Mouse (Mus musculus) stomach, postnatal 0 days (tissue): Measurements from ENCODE around the gene Gfra1. TPM values are rescaled to one million over a fixed set of nuclear protein-coding genes. Genes with fewer than 3 reads are reported as not detected.

Source experiments
- ATAC-seq: fragments of 200-750 bp; cut with Nextera tagmentation; 2 replicates; pipeline ENCODE4 v1.8.0; 2017; ENCODE audit not compliant: low FRiP score, low TSS enrichment
- DNase-seq: peaks from one replicate; pipeline ENCODE4 v3.0.0-alpha.2; 2016; ENCODE audit warnings: low spot score
- H3K27ac ChIP-seq: fragments of 300-500 bp; sonication (generic); replicated peaks from 2 replicates; pipeline ENCODE4 v1.5.1; 2014; ENCODE audit warnings: mild to moderate bottlenecking, control low read depth
- H3K27me3 ChIP-seq: fragments of 300-500 bp; sonication (generic); 2 replicates; pipeline ENCODE4 v1.6.1; 2014; ENCODE audit warnings: low read length; ENCODE audit not compliant: control insufficient read depth, insufficient read depth
- H3K36me3 ChIP-seq: fragments of 300-500 bp; sonication (generic); 2 replicates; pipeline ENCODE4 v1.6.1; 2014; ENCODE audit warnings: low read length, mixed read lengths; ENCODE audit not compliant: control insufficient read depth, insufficient read depth
- H3K4me1 ChIP-seq: fragments of 300-500 bp; sonication (generic); replicated peaks from 2 replicates; pipeline ENCODE4 v1.6.1; 2014; ENCODE audit warnings: antibody characterized with exemption; ENCODE audit not compliant: control insufficient read depth, insufficient read depth
- H3K4me2 ChIP-seq: fragments of 300-500 bp; sonication (generic); replicated peaks from 2 replicates; pipeline ENCODE4 v1.6.1; 2014; ENCODE audit warnings: low read depth, mild to moderate bottlenecking, control low read depth, moderate library complexity
- H3K4me3 ChIP-seq: fragments of 300-500 bp; sonication (generic); 2 replicates; pipeline ENCODE4 v1.5.1; 2014; ENCODE audit warnings: low read depth, low read length, control low read depth
- H3K9ac ChIP-seq: fragments of 300-500 bp; sonication (generic); 2 replicates; pipeline ENCODE4 v1.6.1; 2014; ENCODE audit warnings: mild to moderate bottlenecking, low read length, control low read depth, mixed read lengths
- H3K9me3 ChIP-seq: fragments of 300-500 bp; sonication (generic); 2 replicates; pipeline ENCODE4 v1.6.1; 2016; ENCODE audit warnings: low read length; ENCODE audit not compliant: control insufficient read depth
- CTCF ChIP-seq: IDR thresholded peaks from 2 replicates; pipeline ENCODE4 v1.5.1; 2016; ENCODE audit warnings: antibody characterized with exemption, low read depth, mild to moderate bottlenecking, moderate library complexity
- EP300 ChIP-seq: optimal IDR thresholded peaks from 2 replicates; pipeline ENCODE3; 2016; ENCODE audit warnings: antibody characterized with exemption
- WGBS: fragments of 180-500 bp; shearing (Covaris S2); extraction: QIAGEN DNeasy Blood & Tissue Kit; methylation state at CpG from one replicate; pipeline ENCODE4 v1.1.7; 2014; 5-methylcytosine and 5-hydroxymethylcytosine counted together
- polyA plus RNA-seq: library from polyadenylated mRNA; unstranded; fragments of >200 nt; fragmentation: Nextera tagmentation; extraction: Ambion mirVana; gene quantifications from 2 replicates; pipeline ENCODE4 v1.2.1, GENCODE M21; 2015

The Gfra1 gene
- 7.7 and 9.1 TPM in 2 replicates for polyA plus RNA-seq

DNA sequence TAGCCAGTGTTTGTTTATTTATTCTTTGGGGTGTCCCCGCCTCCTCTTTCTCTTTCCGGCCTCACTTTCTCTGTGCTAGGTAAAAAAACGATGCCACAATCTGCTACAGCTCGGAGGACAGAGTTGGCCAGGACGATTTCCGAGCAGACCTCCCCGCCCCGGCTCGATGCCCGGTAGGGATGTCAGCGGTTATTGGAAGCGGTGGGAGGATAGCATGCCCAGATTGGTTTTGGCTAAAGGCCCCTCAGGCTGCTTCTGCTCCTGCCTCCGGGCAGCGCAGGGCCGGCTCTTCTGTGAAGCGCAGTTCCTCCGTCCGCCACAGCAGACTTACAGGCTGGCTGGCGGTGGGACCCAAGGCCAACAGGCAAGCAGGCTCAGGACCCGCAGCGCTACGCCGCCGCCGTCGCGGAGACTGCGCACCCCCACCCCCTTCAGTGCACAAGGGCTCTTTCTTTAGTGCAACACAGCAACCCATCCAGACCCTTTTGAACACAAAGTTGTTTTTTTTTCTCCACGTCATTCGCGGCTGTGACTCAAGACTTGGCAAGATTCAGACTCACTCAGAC lies at the start of gene Gfra1:
Gene Gfra1 (minus strand): TSS at position 414 of the 566 bp plus-strand sequence.
- Histone ChIP-seq H3K4me3 (peak within 1 kb of the TSS; percentile 55), H3K4me1 (peaks cover 4% of the 10 kb centered on the region), H3K27me3 (no peaks in the 10 kb centered on the region), H3K9ac (peak within 1 kb of the TSS; percentile 47), H3K9me3 (no peaks in the 10 kb centered on the region), H3K4me2 (peak within 1 kb of the TSS; percentile 94), H3K27ac (peak within 1 kb of the TSS; percentile 35; the same call in 1 of the 2 replicates), H3K36me3 (no peaks in the 10 kb centered on the region)
- TF ChIP-seq EP300 (no peak), CTCF (peak; percentile 48)
- DNase-seq (peak; percentile 65), ATAC-seq (peak; percentile 59)
- under 1% methylated on average over 31 of the region's 31 CpGs for WGBS

DNA sequence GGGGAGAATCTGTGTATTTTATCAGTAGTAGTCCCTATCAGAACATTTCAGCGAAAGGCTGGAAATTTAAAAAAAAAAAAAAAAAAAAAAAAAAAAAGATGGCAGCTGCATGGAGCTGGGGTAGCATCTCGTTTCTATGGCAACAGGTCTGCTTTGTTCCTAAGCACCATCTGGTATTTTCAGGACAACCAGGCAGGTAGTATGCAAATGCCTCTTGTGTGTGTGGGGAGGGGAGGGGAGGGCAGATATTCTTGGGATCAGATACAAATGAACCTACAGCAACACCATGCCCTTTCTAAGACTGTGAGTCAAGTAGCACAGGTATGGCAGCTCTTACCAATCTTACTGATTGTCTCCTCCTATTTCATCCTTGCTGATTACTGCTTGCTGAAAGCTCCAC lies 44.3 kb upstream of the Gfra1 start:
- Histone ChIP-seq H3K27ac (no peak overlapping the region), H3K36me3 (no peaks in the 10 kb centered on the region), H3K27me3 (no peaks in the 10 kb centered on the region), H3K9me3 (no peaks in the 10 kb centered on the region), H3K4me3 (no peak overlapping the region), H3K4me1 (no peaks in the 10 kb centered on the region), H3K4me2 (no peak overlapping the region), H3K9ac (no peak overlapping the region)
- TF ChIP-seq CTCF, result no peak
- TF ChIP-seq EP300, result no peak
- no peak for DNase-seq
- no peak for ATAC-seq
- 91% methylated on average over 2 of the region's 2 CpGs for WGBS

DNA sequence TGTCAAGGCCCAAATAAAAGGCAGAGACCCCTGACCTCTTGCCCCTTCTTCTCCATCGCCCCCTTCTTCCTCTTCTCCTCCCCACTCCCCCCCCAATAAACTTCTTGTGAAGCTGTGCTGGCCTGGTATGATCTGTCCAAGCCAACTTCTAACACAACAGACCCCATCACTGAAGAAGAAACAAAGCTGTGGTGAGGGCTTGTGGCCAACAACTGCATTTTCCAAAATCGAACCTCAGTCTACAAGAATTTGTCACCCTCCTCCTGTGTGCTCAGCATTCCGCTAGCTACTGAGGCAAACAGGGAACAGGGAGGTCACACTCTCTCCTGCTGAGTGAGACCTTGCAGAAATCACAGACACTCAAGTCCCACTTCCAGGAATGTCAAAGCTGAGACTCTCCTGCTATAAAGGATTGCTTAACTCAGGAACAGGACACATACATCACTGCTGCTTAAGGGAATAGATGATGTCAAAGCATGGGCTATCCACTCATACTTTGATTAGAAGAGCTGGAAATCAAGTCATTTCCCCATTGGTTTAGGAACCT lies 43.8 kb upstream of the Gfra1 start:
- H3K27me3 ChIP-seq, result no peaks in the 10 kb centered on the region
- H3K9ac ChIP-seq, result no peak overlapping the region
- no peak overlapping the region for H3K27ac ChIP-seq
- H3K4me2 ChIP-seq, result no peak overlapping the region
- no peaks in the 10 kb centered on the region for H3K9me3 ChIP-seq
- no peak overlapping the region for H3K4me3 ChIP-seq
- ATAC-seq (no peak), DNase-seq (no peak)
- no peaks in the 10 kb centered on the region for H3K36me3 ChIP-seq
- H3K4me1 ChIP-seq, result no peaks in the 10 kb centered on the region
- WGBS, result 74% methylated on average over 3 of the region's 3 CpGs
- no peak for TF ChIP-seq CTCF
- TF ChIP-seq EP300, result no peak

DNA sequence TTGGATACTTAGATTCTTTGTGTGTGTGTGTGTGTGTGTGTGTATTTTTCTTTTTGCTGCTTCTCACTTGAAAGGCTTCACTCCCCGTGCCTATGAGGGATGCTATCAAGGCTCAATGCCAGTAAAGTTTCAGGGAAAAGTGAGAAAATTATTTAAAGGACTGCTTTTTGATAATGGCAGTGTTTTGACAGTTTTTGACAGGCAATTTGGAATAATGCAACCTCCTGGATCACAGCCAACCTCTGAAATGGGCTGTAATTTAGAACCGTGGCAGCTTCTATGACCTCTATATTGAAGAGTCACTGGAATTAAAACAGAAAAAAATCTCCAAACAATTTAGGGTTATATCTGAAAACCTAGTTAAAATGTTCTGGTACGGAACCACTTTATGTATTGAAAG lies 41.4 kb upstream of the Gfra1 start:
- Histone ChIP-seq H3K36me3 (no peaks in the 10 kb centered on the region), H3K4me2 (no peak overlapping the region), H3K4me1 (no peaks in the 10 kb centered on the region), H3K9ac (no peak overlapping the region), H3K27ac (no peak overlapping the region), H3K4me3 (no peak overlapping the region), H3K27me3 (no peaks in the 10 kb centered on the region), H3K9me3 (no peaks in the 10 kb centered on the region)
- ATAC-seq (no peak), DNase-seq (no peak)
- 35% methylated on average over 3 of the region's 3 CpGs for WGBS
- TF ChIP-seq CTCF, result no peak
- no peak for TF ChIP-seq EP300

- Histone ChIP-seq H3K4me2 (no peak overlapping the region), H3K27me3 (no peaks in the 10 kb centered on the region), H3K4me3 (no peak overlapping the region), H3K9me3 (no peaks in the 10 kb centered on the region; the same call in 1 of the 2 replicates), H3K27ac (no peak overlapping the region), H3K9ac (no peak overlapping the region), H3K36me3 (no peaks in the 10 kb centered on the region), H3K4me1 (0 out of 2 replicates have a peak, but pooled peaks cover 2% of the 10 kb centered on the region)
- DNase-seq (no peak), ATAC-seq (no peak)
- 28% methylated on average over 2 of the region's 2 CpGs for WGBS
- TF ChIP-seq CTCF (no peak), EP300 (no peak)
Observed at GRCm38 (mm10) chr19:58486686-58487085, 31.0 kb upstream of the Gfra1 start.

- TF ChIP-seq EP300 (no peak), CTCF (no peak)
- no peak overlapping the region for H3K9ac ChIP-seq
- H3K9me3 ChIP-seq, result no peaks in the 10 kb centered on the region
- H3K4me2 ChIP-seq, result no peak overlapping the region
- H3K36me3 ChIP-seq, result no peaks in the 10 kb centered on the region
- no peak overlapping the region for H3K4me3 ChIP-seq
- no peaks in the 10 kb centered on the region for H3K27me3 ChIP-seq
- ATAC-seq, result no peak
- no peak for DNase-seq
- no peak overlapping the region for H3K27ac ChIP-seq
- WGBS, result 42% methylated on average over 9 of the region's 9 CpGs
- 0 out of 2 replicates have a peak, but pooled peaks cover 2% of the 10 kb centered on the region for H3K4me1 ChIP-seq
Observed at GRCm38 (mm10) chr19:58482373-58482977, 26.8 kb upstream of the Gfra1 start.
